Mouse (Mus musculus) urinary bladder, postnatal 10 days (tissue): ENCODE measurements around the gene Slc13a4.

Source experiments
- DNase-seq: peaks from one replicate; pipeline ENCODE4 v3.0.0; 2022; ENCODE audit warnings: low spot score

Gene Slc13a4

GRCm38 (mm10) chr6:35302581-35302980, 5.3 kb downstream of the Slc13a4 start:
- DNase-seq = no peak

DNA sequence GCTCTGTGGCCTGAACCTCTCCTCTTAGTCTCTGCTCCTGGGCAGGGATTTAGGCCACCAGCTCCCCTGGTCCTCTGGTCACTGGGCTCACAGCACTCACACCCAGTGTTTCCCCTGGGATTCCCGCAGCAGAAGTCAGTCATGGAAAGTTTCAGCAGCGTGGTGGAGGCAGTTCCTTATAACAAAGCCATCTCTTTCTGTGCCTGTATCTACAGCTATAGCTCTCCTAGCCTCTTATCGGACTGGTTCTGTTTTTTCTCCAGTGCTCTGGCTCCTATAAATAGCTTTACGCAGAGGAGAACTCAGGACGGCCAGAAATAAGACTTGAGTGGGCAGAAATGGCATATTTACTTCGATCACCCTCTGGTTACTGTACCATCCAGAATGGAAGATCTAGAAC, 9.6 kb downstream of the Slc13a4 start:
- DNase-seq = no peak

DNA sequence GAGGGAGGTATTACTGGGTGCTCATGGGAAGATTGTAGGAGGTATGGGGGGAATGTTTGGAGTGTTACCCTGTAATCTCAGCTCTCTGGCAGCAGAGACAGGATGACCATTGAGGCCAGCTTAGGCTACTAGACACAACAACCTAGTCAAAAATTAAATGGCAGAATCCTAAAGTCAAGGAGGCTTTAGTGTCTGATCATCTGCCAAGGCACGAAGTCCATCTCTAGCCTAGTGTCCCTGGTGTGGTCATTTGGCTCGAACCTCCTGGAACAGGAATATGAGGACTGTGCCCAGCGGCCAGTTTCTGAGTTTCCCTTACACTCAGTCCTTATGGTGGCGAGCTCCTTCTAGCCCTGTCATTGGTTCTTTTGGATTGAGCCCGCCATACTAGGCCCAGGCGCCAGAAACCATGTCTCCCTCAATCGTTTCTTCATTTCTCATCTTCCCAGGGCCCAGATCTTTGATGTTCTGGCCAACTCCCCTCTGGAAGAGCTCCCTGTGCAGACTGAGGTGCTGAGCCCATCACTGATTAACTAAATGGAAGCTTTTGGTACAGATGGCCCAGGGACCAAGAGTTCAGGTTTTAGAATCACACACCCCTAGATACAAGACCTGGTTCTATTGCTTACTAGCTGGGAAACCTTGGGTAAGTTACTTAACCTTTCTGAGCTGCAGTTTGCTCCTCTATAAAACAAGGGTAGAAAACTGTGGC, 10.3 kb downstream of the Slc13a4 start:
- DNase-seq = no peak

DNA sequence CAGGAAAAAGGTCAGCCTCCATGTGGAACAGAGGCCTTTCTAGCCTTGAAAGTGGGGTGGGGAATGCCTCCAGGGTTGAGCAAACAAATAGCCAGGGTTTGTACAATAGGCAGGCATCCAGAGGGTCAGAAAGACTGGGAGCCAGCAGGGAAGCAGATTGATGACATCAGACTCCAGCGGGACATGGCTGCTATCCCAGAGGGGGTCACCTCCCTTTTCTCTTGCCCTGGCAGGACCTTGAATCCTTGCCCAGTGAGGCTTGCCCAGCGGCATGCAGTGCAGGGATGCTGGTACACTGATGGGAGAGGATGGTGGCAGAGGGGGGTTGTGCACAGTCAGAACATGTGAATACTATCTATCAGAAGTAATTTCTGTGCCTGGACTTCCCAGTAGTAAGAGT, 10.9 kb downstream of the Slc13a4 start:
- no peak for DNase-seq

- no peak for DNase-seq
These were observed 13.0 kb downstream of the Slc13a4 start for GRCm38 (mm10) chr6:35294964-35295363.

DNA sequence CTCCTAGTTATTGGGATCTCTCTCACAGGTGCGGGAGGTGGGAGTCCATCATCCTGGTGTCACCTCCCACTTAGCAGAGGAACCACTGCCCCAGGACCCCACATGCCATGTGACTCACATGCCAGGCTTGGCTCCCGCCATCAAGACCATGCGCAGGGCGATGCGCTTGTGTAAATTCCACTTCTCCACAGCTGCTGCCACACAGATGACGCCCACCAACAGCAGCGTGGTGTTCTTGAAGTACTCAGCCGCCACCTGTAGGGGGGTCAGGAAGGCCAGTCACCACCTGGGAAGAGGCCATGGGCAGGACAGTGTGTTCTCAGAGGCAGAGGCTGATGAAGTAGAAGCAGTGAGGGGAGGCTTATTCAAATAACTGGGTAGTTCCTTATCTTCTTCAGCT, 18.3 kb downstream of the Slc13a4 start:
- no peak for DNase-seq

DNA sequence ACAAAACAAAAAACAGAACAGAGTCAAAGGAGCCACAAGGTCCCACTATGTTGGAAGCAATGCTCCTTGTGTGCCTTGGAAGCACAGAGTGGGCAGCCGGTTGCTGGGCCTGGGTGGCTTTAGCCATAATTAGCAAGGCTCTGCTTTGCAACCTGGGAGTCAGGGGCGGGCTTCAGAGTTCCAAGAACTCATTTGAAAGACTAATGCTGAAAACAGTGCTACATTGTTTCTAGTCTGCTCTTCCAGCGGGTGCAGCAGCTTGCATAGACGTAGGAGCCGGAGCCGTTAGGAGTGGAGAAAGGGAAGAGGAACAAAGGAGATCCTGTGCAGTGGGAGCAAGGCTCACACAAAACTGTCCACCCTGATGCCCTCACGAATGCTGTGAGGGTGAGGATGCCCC, 19.0 kb downstream of the Slc13a4 start:
- DNase-seq = no peak

DNA sequence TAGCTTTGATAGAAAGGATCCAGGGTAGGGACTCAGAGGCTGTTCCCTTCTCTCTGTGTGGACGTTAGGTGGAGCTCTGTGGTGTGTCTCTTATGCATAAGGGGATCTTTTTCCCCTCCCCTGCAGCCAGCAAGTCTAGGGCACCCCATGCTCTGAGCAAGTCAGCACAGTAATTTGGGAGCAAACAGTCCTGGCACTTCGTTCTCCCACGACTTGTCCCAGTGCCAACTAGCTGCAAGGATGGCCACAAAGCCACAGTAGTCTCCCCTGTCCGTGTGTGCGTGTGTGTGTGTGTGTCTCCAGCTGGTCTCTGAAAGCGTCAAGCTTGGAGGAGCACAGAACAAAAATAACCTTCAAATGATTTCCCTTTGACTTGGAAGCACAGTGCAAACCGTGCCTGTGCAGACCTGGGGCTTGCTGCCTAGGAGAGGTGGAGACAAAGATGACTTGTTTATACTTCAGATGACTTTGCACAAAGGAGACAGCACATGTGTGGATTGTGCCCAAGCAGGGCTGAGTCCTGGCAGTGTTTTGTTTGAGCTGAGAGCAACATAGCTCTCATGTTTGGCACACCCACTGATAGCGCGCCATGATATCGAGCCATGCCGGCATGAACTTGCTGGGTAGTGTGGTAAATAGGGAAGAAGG, 19.7 kb downstream of the Slc13a4 start:
- DNase-seq = peak; percentile 24

- no peak for DNase-seq
These were observed 28.6 kb downstream of the Slc13a4 start for GRCm38 (mm10) chr6:35279306-35279705.

DNA sequence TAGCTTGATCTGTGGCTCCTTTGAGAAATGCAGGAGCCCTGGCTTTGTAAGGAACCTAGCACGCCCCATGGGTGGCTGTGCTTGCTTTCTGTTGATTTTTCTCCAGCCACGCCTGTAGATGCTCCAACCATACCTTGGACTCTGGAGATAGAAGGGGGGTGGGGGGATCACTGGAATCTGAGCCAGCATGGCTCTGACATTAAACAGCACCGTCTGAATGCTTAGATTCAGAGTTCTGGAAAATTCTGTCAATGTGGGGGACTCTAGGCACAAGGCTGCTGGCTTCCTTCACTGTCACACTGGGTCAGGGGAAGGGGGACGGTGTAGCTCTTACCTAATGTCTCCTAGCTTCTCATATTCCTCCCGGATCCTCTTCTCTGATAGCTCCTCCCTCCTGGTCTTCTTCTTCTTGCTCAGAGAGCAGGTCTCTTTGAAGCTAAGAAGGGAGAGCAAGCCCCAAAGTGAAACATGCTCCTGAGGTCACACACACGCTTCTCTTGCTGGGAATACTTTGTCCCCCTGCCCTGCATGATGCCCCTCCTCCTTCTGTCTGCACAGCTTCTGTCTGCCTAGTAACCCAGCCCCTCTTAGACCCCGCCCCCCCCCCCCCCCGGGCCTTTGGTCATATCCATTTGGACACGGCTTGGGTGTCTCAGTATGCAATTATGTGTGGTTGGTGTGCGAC, 29.9 kb downstream of the Slc13a4 start:
- DNase-seq = no peak

- no peak for DNase-seq
These were observed 34.4 kb downstream of the Slc13a4 start for GRCm38 (mm10) chr6:35273391-35274082.

- no peak for DNase-seq
These were observed 35.8 kb downstream of the Slc13a4 start for GRCm38 (mm10) chr6:35271868-35272765.

- no peak for DNase-seq
These were observed 36.7 kb downstream of the Slc13a4 start for GRCm38 (mm10) chr6:35271094-35271855.

DNA sequence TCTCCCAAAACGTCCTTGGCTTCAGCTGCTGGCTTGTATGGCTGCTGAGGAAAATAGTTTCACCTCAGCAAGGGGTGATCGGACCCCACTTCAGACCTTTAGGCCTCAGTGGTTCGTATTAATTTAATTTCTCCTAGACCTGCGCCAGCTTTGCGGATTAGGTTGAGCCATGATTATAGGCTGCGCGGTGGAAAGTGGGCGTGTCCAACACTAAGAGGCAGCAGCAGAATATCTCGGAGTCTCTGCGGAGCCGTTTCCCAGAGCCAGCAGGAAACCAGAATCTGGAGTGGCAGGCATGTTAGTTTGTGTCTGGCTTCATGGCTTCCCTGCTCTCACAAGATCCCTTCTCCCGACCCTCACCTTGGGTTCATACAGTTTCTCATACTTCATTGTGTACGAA, 38.3 kb downstream of the Slc13a4 start:
- no peak for DNase-seq

DNA sequence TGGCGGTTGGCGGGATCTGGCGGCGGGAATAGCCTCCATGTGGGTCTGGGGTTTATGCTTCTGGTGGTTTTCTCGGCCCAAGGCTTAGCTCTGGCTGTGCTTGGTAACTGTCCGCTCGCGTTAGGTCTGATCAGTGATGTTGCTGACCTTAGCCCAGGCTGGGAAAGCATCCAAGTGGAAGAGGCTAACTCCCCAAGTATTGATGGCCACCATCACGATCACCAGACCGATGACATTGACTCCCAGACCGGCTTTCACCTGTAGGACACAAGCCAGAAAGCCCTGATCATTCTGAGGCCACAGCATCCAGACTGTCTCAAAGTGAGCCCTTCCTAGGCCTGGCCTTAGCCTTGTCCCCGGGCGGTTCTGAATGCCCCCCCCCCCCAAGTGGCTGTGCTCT, 39.2 kb downstream of the Slc13a4 start:
- DNase-seq = no peak

GRCm38 (mm10) chr6:35265580-35266278, 42.2 kb downstream of the Slc13a4 start:
- DNase-seq = no peak

DNA sequence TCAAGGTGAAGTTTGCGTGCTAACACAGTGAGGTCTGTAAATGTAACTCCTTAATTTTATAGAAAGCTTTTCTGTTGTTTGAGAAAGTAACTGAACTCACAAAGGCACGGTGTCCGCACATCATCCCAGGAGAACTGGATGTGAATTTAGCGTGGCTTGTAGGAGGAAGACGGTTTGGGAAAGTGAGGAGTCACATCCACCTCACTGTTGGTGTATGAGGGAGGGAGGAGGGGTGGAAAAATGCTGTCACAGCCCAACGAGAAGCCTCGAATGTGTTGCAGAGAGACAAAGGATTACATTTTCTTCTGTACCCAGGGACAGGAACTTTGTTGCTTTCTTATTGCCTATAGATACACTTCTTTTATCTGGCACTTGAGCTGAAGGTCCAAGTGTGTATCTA, 47.4 kb downstream of the Slc13a4 start:
- no peak for DNase-seq

DNA sequence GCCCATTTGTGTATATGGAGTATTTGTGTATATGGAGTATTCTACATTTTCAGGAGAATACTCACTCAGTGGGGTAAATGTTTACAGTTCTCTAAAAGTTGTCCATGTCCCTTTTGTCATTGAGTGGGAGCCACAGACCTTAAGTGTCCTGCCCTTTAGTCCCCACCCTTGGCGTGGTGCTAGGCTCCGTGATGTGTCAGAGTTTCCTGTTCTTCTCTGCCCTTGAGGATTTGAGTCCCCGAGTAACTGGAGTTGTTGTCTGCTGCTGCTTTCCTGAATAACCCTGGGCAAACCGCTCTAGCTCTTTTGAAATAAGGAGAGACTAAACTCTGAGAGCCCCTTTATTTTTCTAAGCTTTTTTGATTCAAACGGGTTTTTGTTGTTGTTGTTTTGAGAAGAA, 48.4 kb downstream of the Slc13a4 start:
- no peak for DNase-seq

GRCm38 (mm10) chr6:35258922-35259321, 49.0 kb downstream of the Slc13a4 start:
- no peak for DNase-seq

DNA sequence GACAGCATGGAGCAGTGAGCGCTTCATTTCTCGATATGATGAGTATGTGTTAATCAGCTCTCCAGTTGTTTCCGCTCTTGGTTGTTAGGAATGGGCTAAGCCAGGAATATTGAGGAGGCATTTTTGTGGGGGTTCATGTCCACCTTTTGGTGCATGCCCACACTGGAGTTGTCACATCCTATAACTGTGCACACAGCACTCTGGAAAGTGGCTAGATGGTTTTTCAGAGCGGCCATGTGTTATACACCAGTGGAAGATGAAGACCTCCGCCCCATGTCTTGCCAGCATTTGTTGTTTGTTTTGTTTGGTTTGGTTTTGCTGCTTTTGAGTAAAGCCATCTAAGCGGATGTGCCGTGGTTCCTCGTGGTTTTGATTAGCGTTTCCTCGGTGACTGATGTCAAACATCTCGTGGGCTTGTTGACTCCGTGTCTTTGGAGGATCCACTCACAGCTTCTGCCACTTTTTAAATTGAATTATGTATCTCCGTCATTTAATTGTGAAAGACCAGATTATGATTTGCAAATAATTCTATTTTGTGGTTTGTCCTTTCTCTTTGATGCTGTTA, 50.2 kb downstream of the Slc13a4 start:
- DNase-seq = no peak
